Mouse (Mus musculus): ENCODE data around the gene Sardh.

The Sardh gene

DNA sequence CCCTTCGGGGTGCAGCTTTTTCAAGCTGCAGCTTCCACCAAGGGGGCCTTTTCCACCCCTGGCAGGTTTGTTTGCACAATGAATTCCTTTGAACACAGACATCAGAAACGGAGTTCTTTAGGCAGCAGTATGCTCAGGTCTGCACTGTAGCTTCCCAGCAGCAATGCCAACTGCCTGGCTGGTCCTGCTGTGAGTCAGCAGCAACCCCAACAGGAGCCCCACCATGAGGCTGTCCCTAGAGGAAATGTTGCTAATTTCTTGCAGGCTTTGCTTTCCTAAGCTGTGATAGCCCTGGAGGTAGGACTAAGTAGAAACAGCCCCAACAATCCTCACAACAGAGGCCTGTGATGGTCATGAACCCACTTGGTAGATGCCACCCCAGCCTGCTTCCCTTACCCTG, 81.1 kb downstream of the Sardh start:
- DNase-seq (ENCODE audit: low spot score in 2 of 2) = peak in 1 of 2 experiments; percentile 60

DNA sequence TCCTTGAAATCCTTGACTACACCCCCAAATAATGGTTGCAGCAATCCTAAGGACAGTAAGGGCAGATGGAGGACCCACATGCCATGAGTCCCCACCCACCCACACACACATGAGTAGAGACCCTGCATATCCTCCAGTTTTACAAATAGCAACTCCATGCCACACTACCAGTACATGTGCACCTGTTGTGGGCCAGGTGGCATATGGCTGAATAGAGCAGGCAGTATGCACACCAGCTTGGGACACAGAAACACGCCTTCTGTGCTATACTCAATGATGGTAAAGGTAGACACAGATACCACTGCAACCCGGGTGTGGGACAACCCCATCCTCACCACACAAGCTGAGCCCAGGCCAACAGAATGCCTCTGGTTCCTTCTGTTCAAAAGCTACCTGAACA, 82.1 kb downstream of the Sardh start:
- DNase-seq (ENCODE audit: low spot score in 2 of 2) = peak in 1 of 2 experiments; percentile 58

DNA sequence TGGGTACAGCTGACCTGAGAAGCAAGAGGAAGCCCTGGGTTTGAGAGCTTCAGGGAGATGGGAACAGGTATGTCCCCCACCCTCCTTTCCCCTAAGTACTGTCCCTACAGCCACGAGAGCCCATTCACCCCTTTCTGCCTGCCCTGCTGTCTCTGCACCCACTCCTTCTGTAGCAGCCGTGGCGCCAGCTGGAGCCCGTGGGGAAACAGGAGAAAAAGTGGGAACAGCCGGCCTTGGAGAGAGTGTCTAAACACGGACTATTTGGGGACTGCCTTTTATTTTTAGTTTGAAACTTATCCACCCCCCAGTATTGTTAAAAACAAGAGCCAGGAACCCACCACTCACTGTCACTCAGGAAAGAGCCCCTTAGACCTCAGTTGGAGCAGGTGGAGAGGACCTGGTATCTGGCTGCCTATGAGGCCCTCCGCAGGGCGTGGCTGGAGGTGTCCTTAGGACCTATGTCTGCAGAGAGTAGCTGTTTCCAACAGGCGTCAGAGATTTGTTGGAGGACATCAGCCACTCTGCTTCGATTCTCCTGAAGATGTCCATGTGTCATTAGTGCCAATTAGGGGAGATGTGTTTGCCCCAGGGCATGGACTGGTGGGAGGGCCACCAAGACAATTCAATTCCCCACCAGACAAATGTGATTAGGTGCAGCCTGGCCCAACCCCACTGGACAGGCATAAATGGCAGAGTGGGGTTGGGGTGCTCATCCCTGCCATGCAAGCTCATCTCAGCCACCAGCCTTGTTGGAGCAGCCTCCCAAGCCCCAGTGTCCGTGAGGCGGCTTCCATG, 83.1 kb downstream of the Sardh start, which contains the start of gene Dbh:
Gene Dbh, plus strand, starts transcription at position 438 of the 795 bp plus-strand sequence.
- DNase-seq (ENCODE audit: low spot score in 2 of 2) = peak in 1 of 2 experiments; percentile 79

DNA sequence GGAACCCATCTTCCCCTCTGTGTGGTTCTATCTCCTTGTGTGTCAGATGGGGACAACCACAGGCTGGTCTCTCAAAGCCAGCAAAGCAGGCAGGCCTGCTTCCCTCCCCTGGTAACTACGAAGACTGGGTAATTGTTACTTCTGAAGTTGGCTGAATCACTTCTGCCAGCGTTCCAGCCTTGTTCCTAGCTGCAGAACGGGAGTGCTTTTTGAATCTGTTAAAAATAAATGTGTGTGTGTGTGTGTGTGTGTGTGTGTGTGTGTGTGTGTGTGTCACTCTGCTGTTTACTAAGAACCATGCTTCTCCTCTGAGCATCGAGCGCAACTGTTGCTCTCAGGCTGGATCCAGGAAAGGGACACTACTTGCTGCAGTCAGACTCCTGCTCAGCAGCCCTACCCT, 84.3 kb downstream of the Sardh start:
- peak in 1 of 2 experiments; percentile 54 for DNase-seq (ENCODE audit: low spot score in 2 of 2)

DNA sequence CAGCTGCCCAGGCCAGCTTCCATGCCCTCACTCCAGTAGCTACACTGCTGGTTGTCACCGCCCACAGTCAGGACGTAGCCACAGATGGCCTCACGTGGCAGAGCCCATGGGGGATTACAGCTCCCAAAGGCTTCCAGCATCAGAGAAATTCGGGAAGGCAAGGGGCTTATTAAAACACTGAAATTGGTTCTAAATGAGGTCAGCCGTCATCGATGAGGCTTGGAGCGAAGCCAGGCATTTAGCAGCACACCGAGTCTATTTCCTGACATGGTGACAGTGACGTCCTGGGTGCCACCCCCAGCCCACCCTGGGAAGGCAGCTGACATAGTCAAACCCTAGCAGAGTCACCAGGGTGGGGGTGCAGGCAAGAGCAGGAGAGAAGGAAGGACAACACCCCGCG, 85.5 kb downstream of the Sardh start:
- DNase-seq (ENCODE audit: low spot score in 2 of 2) = no peak

DNA sequence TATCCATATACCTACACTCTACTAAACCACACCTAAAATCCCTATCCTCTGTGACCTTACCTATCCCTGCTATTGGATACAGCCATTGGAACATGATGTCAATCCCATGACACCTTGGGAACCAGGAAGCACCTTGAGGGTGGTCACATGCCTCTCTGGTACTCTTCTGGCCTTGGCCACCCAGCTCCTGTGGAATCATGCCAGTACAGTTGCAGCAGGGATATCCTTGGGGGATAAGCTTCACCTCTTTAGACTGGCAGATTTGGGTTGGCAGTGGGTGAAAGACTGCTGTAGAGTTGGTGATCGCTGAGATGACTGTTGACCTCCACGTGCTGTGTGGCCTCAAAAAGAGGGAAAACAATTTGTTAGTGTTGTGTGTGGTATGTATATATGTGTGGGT, 86.6 kb downstream of the Sardh start:
- DNase-seq (ENCODE audit: low spot score in 2 of 2) = no peak

DNA sequence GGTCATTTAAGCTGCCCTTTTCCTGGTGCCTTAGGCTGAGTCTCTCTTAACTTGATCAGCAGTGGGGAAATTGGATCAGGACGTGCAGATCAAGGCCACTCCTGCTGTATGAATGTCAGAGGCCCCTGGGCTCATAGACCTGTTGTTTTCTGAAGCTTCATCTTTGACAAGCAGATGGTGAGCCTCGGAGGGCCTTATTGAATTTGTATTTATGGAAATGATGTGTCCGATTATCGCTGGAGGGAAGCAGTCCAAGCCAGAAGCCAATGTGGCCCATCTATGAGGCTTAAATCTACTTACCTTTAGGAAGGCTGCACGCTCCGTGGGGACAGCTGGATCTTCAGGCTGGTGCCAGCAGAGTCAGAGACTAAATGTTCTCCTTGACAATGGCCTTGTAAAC, 91.5 kb downstream of the Sardh start:
- DNase-seq (ENCODE audit: low spot score in 2 of 2) = no peak

DNA sequence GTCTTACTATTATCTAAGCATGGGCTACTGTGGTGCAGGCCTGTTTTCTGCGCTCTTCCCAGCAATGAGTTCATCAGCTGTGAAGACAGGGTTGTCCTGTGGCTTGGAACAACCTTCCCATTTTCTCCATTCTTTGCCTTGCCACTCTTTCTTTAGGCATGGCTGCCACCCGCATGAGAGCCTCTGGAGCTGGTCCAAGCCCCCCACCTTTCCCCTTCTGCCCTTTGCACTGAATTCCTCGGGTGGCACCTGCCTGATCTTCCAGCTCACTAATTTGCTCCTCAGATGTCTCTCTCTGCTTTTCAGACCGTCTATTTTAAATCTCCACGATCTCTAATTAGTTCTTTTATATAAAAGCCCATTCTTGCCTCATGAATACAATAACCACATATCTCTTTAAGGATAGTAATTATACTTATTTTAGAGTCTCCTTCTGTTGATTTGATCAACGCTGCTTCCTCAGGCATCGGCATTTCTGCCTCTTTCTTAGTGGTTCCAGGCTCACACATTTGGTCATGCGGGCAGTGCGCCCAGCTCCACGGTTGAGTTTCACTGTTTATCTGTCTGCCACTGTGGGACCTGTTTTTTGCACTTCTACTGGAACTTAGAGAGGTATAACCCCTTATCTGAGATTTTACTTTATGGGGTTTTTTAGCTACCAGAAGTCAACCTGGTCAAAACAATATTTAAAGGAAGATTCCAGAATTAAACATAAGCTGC, 93.5 kb downstream of the Sardh start:
- no peak for DNase-seq (ENCODE audit: low spot score in 2 of 2)

DNA sequence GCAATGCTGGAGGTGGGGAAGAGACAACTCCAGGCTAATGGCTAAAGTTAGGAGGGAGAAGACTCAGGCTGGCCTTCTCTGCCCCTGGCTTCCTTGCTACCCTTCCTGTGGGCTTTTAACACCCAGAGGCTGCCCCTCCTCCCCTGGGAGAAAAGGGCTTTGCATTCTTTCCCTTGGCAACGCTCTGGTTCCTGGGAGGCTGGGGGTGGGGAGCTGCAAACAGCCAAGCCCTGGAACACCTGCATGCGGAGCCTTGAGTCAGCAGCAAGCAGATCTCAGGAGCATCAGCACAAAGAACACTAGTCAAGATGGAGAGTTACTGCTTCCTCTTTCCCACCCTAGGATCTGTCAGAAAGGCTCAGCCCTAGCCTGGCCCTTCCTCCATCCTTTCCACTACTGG, 98.7 kb downstream of the Sardh start:
- peak in 1 of 2 experiments; percentile 25 for DNase-seq (ENCODE audit: low spot score in 2 of 2)

DNA sequence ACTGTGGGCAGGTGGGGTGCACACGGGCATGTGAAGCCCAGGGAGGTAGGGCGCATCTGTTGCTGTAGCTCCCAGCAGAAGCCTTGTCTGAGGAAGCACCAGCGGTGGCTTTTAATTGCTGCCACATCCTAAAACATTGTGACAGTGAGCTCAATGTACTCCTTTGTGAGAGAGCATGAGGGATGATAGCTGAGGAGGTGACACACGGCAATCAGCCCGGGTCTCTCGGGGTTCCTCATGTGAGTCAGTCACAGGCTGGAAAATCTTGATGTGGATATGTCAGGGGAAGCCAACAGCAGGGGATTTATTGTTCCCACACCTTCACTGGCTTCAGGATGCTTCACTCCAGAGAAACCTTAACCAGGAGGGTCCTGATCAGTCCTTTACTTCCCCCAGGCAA, 101.3 kb downstream of the Sardh start:
- no peak for DNase-seq (ENCODE audit: low spot score in 2 of 2)

DNA sequence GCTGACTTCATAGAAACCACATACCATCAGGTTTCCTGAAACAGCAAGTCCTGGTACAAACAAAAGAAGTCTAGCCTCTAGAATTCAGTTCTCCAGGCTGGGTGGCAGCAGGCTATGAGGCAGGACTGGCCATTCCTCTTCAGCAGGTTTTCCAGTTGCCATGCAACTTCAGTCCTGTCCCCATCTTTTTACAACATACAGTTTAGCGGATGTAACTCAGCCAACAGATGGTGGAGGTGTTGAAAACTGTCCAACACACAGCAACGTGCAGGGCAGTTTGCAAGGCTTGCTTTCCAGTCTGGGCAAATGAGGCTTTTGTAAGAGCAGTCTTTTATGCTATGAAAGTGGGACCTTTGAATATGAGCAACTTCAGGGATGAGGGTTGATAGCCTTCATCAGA, 103.2 kb downstream of the Sardh start:
- DNase-seq (ENCODE audit: low spot score in 2 of 2) = peak in 1 of 2 experiments; percentile 70

DNA sequence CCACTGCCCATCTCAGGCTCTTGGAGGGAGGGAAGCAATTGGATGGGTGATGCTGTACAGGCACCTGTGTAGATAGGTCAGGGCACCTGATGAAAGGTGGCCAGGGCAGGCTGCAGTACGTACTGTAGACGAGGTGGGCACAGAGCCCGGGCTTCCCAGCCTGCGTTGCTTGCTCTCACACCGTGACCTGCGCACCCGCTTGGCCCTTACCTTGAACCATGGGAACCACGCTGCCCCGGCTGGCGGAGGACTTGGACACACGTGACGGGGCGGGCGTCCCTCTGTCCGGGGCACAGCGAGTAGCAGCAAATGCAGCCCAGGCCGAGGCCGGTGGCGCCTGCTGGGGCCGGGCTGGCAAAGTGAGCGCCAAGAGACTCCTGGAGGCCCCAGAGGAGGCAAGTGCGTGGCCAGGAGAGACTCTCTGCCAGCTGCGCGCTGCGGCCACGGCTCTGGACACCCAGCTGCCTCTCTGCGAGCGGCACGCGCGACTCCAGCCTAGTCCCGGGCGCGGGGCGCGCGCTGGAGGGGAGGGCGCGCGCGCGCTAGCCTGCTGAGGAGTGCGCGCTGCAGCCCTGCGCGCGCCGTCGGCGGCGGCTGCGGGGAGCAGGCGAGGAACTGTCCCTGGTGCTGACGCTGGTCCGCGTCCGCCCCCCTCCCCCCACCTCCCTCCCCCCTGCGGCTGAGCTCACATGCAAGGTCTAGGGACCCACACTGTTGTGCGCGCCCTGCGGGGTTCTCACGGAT, 106.0 kb downstream of the Sardh start, which contains the start of gene Fam163b:
Gene Fam163b, minus strand, starts transcription at position 542 of the 744 bp plus-strand sequence.
- peak in 1 of 2 experiments; percentile 41 for DNase-seq (ENCODE audit: low spot score in 2 of 2)

Data from left cerebral cortex, adult 9 months (tissue).